Mouse (Mus musculus) fat pad, adult 2 months (tissue): Measurements from ENCODE around the gene Atp2a3.

Source experiments
- DNase-seq: peaks from one replicate; pipeline ENCODE4 v3.0.0-alpha.2; 2011; ENCODE audit warnings: low read depth, low spot score; ENCODE audit errors: extremely low read depth

Atp2a3 gene

DNA sequence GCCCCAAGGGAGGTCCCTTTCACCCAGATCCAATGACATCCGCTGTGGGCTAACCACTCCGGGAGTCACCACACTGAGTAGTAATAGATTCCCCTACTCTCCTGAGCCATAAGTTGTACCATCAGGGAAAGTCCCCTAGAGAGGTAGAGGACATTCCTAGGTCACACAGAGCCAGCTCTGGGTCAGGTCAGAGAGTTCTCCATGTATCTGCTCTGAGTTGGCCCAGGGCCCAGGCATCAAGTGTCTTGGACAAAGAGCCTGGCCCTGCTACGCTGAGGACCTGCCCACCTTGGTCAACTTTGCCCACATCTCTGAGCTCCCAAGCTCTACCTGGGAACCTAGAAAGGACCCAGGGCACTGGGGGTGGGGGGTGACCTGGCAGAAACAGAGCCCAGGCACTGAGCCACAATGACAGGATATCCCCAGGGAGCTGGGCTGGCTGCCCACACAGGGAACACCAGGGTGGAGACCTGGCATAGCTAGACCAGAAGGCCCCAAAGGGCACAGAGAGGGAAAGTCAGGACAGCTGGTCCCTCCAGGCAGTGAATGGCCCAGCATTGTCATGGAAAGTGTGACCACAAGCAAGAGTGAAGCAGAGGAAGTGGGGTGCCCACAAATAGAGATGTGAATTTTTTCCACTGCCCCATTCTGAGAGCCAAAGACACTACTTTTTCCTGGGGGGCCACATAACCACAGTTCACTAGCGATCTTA is 7.4 kb upstream of the Atp2a3 start:
- DNase-seq: no peak

DNA sequence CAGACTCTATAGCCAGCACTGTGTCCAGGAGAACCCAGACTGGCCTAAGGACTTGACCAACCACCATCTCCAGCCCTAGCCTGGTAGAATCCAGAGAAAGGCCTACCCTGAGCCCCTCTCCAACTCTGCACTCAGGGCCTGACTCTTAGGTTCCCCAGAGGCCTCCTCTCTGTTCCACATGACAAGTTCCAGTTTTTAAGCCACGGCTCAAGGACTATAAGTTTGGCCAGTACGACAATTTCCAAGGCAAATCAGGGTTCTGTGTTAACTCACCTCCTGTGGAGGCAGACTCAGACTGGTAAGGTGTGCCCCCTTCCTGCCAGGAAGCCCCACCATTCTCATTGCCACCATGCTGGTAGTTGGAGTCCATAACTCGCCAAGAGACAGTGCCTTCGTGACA is 6.8 kb upstream of the Atp2a3 start:
- DNase-seq: no peak

DNA sequence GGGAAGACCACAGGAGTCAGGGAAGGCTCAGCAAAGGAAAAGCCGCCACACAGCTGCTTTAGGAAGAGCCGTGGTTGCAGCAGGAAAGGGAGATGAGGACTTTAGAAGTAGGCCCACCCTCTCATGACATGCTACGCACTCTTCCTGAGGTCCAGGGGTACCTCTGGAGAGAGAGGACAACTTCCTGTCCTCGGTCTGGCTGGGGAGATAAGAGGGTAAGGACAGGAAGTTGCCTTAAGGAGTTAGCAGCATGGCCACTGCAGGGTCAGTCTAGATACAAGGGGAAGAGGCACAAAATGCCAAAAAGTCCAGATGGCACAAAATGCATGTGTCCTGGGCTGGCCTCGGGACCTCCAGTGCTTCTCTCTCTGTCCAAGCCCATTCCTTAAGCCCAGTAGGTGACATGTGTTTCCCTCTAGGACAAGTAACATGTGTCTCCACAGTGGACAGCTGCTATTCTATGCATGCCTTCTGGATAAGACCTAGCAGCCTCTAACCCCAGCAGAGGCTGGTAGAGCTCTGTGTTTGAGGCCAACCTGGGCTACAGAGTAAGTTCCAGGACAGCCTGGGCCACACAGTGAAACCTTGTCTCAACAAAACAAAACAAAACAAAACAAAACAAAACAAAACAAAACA is 5.5 kb upstream of the Atp2a3 start:
- no peak for DNase-seq

DNA sequence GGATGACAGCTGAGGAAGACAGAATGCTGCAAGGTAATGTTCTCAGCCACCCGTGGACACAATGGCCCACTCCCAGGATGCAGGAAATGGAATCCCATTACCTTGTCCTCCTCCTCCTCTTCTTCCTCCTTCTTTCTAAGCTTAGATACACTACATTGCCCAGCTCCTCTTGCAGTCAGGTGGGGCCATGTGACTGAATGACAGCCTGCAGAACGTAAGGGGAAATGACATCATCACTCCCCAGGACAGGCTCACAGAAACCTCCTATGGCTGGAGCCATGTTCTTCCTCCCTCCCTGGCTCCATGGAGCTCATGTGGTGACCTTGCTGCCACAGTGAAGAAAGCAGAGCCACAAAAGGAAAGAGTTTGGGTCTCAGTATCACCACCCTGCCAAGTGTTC is 3.7 kb upstream of the Atp2a3 start:
- DNase-seq: no peak

DNA sequence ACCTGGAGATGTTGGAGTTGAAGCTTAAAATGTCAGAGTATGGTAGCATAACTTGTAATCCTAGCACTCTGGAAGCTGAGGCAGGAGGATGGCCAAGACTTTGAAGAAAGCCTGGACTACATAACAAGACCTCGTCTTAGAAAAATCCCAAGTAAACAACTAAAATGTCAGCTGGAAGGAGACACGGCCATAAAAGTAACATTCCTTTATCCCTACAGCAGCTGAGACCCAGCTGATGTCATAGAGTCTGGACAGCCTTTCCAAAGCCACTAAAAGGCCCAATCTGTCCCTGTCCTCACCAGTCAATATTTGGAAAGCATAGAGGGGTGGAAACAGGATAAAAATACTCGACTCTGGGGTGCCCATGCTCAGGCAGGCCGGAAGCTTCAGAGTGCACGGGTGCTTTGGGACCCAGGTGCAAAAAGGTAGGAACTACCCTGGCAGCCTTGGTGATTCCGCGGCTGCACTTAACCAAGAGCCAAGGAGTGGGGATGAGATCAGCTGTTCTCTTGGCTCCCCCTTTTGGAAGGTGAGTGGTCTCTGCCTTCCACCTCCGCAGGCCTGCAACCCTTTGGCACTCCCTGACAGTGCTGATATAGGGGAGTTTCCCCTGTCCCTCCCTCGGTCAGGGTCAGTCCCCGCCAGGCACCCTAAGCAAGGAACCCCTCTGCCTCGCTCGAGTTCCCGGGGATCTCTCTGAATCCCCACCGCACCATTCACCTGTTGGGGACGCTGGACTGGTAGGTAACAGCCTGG is 867 bp upstream of the Atp2a3 start:
- DNase-seq: no peak

DNA sequence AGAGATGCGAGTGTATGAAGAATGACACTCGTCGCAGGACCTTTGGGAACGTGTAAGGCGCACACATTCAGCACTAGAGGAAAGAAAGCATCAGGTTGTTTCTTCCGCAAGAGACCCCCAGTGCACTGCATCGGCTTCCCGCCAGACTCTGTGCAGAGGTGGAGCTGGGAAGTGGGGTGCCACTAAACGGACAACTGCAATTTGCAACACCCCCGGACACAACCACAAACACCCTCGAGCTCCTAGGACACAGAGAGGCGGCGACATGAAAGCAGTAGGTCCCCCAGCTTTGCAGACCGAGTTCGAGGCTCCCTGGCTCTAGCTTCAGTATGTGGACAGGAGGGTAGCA is 272 bp upstream of the Atp2a3 start:
- no peak for DNase-seq

DNA sequence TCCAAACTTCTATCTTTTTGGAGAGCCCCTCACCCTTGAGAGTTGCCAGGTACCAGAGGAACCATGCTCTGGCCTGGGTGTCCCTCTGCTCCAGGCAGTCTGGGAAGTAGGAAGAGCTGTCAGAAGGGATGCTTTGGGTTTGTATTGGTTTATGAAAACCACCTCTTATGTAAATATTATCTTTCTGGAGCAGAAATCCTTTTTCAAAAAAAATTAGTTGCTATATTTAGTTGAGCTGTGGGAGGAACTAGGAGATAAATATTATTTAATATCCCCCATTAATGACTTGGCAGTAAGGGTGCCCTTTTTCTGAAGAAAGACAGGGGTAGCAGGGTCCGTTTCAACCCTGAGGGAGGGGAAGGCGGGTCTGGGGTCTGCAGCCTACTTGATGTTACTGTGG is 1.4 kb downstream of the Atp2a3 start:
- no peak for DNase-seq

DNA sequence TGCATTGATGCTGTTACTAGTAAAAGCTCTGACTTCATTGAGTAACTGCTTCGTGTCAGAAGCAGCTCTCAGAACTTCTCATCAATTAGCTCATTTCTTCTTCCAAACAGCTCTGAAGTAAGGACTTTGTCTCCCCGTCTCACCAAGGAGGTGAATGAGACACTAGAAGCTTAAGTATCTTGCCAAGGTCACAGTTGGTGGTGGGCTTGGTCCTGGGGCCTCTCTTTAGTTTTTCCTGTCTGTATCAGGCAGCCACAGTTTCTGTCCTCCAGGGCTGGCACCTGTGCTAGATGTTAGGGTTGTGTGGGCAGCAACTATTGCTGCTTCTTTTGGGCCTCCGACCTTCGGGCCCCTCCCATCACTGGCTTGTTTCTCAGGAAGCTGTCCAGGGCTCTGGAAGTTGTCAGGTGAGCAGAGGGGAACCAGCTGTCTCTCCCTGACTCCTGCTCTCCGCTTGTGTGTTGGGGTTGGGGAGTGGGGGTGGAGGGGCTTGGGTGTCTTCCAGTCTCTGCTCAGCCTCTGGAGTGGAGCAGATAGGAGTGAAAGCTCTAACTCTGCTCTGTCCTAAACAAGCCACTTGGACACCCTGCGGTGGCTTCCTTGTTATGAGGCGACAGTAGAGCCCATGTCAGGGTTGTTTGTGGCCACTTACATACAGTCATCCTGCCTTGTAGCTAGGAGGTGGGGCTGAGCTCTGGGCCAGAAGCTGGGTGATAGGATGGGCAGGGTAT is 2.3 kb downstream of the Atp2a3 start:
- DNase-seq: no peak

DNA sequence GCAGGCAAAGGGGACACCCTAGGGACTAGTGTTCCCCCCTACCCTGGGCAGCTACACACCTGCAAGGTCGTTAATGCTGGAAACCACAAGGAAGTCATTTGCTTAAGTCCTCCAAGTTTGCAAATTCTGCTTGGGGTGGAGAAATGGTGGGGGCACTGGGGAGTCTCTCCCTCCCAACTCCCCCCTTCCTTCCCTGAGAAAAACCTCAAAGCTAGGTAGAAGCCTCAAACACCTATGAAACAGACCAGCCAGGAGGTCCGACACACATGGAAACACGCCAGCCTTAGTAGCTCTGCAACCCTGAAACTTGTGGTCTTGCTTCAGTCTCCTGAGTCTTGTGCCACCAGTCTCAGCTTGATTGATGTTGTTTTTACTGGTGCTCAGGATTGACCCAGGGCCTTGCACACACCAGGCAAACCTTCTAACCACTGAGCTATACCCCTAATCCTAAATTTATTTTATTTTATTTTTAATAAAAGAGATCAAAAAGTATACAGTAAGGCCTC is 2.9 kb downstream of the Atp2a3 start:
- DNase-seq: no peak

DNA sequence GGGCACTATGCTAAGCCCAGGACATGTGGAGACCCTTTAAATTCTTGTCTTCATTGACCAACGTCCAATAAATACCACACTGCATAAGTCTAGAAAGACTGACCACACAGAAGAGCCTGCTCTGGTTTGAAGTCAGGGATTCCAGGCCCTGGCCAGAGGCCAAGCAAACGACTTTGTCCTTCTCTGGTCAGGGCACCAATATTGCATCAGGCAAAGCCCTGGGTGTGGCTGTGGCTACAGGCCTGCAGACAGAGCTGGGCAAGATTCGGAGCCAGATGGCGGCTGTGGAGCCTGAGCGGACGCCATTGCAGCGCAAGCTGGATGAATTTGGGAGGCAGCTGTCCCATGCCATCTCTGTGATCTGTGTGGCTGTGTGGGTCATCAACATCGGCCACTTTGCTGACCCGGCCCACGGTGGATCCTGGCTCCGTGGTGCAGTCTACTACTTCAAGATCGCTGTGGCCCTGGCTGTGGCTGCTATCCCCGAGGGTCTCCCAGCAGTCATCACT is 14.1 kb downstream of the Atp2a3 start:
- DNase-seq: no peak

DNA sequence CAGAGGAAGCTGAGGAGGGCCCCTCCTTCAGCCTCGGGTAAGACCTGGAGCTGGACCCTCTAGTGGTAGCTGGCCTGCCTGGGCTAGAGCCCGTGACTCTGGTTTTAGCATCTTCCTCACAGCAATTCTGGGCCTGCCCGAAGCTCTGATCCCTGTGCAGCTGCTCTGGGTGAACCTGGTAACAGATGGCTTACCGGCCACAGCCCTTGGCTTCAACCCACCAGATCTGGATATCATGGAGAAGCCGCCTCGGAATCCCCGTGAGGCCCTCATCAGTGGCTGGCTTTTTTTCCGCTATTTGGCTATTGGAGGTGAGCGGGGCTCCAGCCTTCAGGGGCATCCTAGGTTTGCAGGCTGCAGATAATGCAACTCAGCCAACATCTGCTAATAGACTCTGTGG is 21.5 kb downstream of the Atp2a3 start:
- DNase-seq: no peak

DNA sequence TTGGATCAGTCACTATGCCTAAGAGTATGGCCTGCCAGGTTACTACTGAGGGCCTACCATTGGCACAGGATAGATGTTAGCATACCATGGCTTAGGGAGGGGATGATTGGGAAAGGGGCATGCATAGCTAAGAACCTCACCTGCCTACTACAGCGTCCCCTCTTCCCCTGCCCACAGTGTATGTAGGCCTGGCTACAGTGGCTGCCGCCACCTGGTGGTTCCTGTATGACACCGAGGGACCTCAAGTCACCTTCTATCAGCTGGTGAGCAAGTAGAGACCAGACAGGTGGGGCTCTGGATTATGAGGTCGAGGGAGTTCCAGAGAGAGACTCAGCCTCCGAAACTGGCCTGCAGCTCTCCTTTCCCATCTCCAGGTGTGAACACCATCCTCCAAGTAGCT is 22.3 kb downstream of the Atp2a3 start:
- DNase-seq: no peak

DNA sequence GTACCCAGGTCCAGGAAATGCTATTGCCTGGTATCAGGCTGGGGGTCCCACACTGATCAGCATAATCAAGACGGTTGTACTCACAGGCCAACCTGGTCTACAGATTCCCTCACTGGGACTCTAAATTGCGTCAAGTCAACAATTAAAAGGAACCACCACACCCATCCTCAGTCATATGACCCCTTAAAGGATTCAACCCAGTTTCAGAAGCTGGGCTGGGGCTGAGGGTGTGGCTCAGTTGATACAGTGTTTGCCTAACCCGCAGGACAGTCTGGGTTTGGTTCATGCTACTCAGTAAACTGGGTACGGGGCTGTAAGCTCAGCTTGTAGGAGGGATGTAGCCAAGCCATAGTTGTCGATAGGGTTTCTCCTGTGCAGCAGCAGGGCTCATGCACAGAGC is 25.8 kb downstream of the Atp2a3 start:
- DNase-seq: no peak

DNA sequence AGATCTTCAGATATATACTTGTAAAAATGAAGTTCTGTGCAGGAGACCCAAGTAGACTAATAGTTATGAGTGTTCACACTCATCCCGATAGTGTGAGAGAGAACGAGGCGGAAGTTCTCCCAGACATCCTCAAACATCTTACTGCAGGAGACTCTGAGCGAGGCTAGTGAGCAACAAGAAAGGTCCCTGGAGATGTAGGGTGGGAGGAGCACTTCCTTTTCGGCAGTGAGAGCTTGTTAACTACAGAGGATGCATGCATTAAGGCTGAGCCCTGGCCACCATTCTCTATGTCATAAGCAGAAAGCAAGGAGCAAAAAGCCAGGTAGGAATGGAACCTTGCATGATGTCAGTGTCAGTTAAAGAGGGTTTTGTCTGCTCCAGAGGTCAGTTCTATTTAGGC is 26.3 kb downstream of the Atp2a3 start:
- DNase-seq: no peak

DNA sequence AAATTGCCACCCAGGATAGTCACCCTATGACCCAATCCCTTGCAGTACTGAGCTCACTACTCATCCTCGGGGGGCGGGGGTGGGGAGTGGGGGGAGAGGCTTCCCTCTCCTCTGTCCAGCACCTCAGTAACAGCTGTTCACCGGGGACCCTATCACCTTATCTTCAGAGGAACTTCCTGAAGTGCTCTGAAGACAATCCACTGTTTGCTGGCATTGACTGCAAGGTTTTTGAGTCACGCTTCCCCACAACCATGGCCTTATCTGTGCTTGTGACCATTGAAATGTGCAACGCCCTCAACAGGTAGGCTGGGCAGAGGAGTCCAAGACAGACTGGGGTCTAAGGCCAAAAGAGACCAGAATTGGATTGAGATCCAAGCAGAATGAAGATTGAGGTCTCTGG is 26.8 kb downstream of the Atp2a3 start:
- no peak for DNase-seq

DNA sequence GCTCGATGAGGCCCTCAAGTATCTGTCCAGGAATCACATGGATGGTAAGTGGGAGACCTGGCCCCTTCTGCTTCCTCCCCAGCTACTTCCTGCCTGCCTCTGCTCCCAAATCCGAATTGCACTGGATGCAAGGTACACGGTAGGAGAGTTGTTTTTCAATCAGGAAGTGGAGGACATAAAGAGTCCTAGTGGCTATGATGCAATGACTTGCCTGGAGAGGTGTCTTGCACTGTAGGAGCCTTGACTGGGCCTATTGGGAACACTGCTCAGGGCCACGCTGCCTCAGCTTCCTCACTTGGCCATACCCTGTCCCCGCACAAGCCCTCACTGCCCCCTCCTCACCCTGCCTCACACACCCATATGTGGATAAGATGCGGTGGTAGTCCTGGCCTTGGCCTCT is 28.1 kb downstream of the Atp2a3 start:
- no peak for DNase-seq

DNA sequence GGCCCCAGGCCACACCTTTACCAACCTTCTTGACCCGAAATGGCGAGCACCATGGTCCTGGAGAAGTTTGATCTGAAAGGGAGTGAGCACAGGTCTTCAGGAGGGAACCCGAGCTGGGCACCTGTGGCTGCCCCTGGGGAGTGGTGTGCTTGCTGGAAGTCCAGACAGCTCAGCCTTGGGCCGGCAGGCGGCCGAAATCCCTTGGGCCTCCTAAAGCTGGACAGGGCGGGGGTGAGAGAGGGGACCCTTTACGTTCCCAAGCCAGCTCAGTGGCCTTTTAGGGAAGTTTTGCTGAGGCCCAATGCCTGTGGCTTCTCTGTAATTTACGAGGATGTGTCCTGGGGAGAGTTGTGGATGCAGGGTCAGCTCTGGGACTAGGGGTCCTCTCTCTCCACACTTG is 29.7 kb downstream of the Atp2a3 start:
- no peak for DNase-seq

DNA sequence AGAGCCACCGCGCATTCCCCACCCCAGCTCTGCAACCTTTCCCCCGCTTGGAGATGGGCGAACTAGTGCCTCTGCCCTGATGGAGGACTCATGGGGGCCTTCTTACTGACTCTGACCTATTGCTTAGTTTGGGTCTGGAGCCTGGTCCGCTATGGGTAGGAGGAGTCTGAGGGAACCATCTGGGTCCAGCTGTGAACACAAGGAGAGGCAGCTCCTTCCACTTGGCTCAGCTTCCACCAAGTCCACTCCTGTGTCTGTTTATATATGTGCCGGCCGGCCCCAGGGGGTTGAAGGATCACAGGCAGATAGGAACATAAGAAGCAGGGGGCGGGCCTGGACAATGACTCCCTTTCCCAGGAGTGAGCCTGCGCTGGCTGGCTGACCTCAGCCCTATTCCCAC is 31.0 kb downstream of the Atp2a3 start:
- DNase-seq: no peak

DNA sequence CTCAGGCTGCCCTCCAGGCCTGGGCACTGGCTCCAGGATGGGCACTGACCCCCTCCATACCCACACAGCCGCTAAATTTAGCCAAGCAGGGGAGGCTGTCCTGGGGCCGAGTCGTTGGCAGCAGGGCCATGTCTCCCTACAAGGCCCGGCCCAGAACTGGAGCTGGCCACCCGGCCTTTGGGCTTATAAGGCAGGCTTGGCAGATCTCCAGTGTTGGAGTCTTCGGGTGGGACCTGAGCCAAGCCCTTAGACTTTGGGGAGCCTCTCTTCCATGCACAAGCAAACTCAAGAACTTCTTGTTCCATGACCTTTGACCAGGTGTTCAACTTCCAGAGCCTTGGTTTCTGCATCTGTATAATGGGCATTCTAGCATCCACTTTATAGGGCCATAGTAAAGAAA is 35.4 kb downstream of the Atp2a3 start:
- no peak for DNase-seq

DNA sequence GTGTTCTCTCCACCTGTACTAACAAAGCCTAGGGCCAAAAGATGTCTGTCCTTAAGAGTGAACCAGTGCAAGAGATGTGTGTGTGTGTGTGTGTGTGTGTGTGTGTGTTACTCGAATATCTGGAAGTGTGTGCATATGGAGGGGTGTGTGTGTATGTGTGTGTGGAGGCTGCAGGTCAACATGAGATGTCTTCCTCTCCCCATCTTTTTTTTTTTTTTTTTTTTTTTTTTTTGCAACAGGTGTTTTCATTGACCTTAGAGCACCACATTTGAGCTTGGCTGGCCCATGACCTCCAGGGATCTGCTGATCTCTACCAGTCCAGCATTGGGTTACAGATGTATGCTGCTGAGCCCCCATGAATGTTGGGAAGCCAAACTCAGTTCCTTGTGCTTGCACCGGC is 35.8 kb downstream of the Atp2a3 start:
- DNase-seq: no peak

DNA sequence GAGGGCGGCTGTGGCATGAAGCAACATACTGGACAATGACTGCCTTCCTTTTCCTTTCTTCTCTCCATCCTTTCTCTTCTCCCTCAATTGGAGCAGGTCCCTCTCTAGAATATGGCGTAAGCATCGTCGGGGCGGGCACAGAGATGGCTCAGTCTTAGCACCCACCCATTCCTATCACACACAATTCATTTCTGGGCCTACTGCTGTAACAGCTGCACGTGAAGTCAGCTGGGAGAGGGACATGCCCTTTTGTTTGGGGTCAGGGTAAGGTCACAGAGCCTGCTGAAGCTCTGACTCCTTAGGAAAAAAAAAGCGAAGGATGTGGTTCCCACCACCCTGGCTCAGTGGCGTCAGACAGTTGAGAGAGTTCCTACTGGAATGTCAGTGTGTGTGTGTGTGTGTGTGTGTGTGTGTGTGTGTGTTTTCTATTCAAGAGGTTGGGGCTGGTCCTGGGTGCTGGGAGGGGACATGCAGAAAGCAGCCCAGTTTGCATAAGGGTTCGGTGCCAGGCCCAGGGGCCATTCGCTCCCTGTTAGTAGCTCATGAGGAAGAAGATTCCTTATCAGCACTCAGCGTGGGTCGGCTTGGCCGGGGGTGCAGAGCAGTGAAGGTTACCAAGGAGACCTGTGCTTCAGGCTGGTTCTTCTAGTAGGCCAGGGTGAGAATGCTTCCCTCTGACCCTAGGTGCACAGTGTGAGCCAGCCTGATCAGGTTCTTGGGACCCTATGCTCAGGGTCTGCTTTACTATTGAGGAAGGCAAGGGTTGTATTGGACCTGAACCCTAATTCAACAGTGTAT is 36.8 kb downstream of the Atp2a3 start:
- DNase-seq: no peak
